Mouse (Mus musculus) mesoderm, embryonic 11.5 days (tissue): ENCODE measurements around the gene Gm43552.

Experiments
- DNase-seq: peaks from one replicate; pipeline ENCODE4 v3.0.0-alpha.2; 2012; ENCODE audit warnings: low read depth, low spot score

Gm43552 gene

GRCm38 (mm10) chr5:65438041-65438440, 54.6 kb downstream of the Gm43552 start:
- DNase-seq, result no peak

- DNase-seq, result peak; percentile 99
These were observed 56.6 kb downstream of the Gm43552 start, which contains the start of gene Ugdh for GRCm38 (mm10) chr5:65435806-65436561. Ugdh (minus strand) TSS chr5:65435949.

GRCm38 (mm10) chr5:65435363-65435805, 57.2 kb downstream of the Gm43552 start:
- no peak for DNase-seq

- peak; percentile 20 for DNase-seq
These were observed 57.9 kb downstream of the Gm43552 start for GRCm38 (mm10) chr5:65434471-65435362.

GRCm38 (mm10) chr5:65429441-65429840, 63.2 kb downstream of the Gm43552 start:
- no peak for DNase-seq

GRCm38 (mm10) chr5:65428321-65428720, 64.3 kb downstream of the Gm43552 start:
- DNase-seq, result no peak

- DNase-seq, result no peak
These were observed 67.4 kb downstream of the Gm43552 start for GRCm38 (mm10) chr5:65425251-65425650.

GRCm38 (mm10) chr5:65424215-65424614, 68.4 kb downstream of the Gm43552 start:
- no peak for DNase-seq

GRCm38 (mm10) chr5:65422803-65423202, 69.8 kb downstream of the Gm43552 start:
- DNase-seq, result no peak

- DNase-seq, result no peak
These were observed 71.8 kb downstream of the Gm43552 start for GRCm38 (mm10) chr5:65420822-65421221.

GRCm38 (mm10) chr5:65419136-65419535, 73.5 kb downstream of the Gm43552 start:
- no peak for DNase-seq

GRCm38 (mm10) chr5:65415653-65416458, 76.8 kb downstream of the Gm43552 start:
- peak; percentile 45 for DNase-seq

- no peak for DNase-seq
These were observed 84.6 kb downstream of the Gm43552 start for GRCm38 (mm10) chr5:65407989-65408388.

GRCm38 (mm10) chr5:65401251-65401994, 91.2 kb downstream of the Gm43552 start:
- peak; percentile 81 for DNase-seq

GRCm38 (mm10) chr5:65394425-65394824, 98.2 kb downstream of the Gm43552 start:
- DNase-seq, result no peak

- DNase-seq, result peak; percentile 64
These were observed 100.9 kb downstream of the Gm43552 start for GRCm38 (mm10) chr5:65391753-65392152.

- DNase-seq, result peak; percentile 99
These were observed 101.7 kb downstream of the Gm43552 start, which contains the start of the genes Rpl9 and Lias for GRCm38 (mm10) chr5:65390648-65391644. Rpl9 (minus strand) TSS chr5:65391444. Lias (plus strand) TSS chr5:65391497.

- DNase-seq, result no peak
These were observed 105.4 kb downstream of the Gm43552 start for GRCm38 (mm10) chr5:65387008-65387867.
